Mouse (Mus musculus): ENCODE measurements around the gene Pom121l2.

DNA sequence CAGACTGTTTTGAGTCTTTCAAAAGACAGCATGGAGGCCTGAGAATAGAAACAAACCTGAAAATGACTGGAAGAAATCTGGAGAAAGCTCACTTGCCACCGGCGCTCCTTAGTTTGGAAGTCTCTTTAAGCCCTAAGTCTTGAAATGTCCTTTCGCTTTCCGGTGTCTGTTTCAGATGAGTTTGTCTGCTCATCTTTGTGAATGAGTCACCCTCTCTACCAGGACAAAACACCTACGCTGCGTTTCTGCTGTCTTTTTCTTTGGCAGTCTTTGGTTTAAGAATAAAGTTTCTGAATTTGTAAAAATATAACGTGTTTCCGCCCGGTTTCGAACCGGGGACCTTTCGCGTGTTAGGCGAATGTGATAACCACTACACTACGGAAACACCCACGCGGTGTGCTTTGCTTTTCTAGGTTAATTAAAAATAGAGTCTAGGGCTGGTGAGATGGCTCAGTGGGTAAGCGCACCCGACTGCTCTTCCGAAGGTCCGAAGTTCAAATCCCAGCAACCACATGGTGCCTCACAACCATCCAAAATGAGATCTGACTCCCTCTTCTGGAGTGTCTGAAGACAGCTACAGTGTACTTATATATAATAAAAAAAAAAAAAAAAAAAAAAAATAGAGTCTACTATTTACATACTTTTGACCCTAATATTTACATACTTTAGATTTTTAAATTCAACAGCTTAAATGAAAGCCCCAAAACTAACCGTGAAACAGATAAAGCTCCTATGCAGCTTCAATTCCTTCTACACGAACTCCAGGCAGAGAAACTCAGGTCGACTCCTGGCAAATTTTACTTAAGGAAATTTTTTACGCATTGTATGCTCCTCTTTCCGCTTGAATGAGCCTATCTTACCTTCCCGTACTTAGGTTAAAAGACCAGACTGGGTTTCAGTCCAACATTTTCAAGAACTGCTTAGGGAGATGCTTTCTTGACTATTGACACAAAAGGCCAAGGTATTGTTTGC lies 34.8 kb downstream of the Pom121l2 start:
- no peak for TF ChIP-seq CTCF (IDR thresholded peaks at IDR 0.05; ENCODE audit: insufficient read depth, low read length)
- no peak for TF ChIP-seq POLR2A (IDR thresholded peaks at IDR 0.05; ENCODE audit: borderline replicate concordance, extremely low read depth, low read depth, low read length)
